Mouse (Mus musculus) forebrain, embryonic 15.5 days (tissue): ENCODE results near the gene Tent5b. TPM values are rescaled to one million over a fixed set of nuclear protein-coding genes. Genes with fewer than 3 reads are reported as not detected.
A peak's percentile ranks its signal among the peaks of the same experiment; 100 is the strongest.

Experiments used
- ATAC-seq: fragments of 200-750 bp; cut with Nextera tagmentation; replicated peaks from 2 replicates; pipeline ENCODE4 v1.8.0; 2017; ENCODE audit warnings: mild to moderate bottlenecking, moderate TSS enrichment, moderate library complexity
- H3K27ac ChIP-seq: fragments of 300-500 bp; sonication (generic); replicated peaks from 2 replicates; pipeline ENCODE4 v1.5.1; 2015; ENCODE audit warnings: mild to moderate bottlenecking, inconsistent platforms
- H3K27me3 ChIP-seq: fragments of 300-500 bp; sonication (generic); 2 replicates; pipeline ENCODE4 v1.6.1; 2015; ENCODE audit warnings: inconsistent platforms
- H3K36me3 ChIP-seq: fragments of 300-500 bp; sonication (generic); 2 replicates; pipeline ENCODE4 v1.6.1; 2015; ENCODE audit warnings: mild to moderate bottlenecking, inconsistent platforms
- H3K4me1 ChIP-seq: fragments of 300-500 bp; sonication (generic); 2 replicates; pipeline ENCODE4 v1.6.1; 2015; ENCODE audit warnings: inconsistent platforms
- H3K4me2 ChIP-seq: fragments of 300-500 bp; sonication (generic); replicated peaks from 2 replicates; pipeline ENCODE4 v1.6.1; 2015; ENCODE audit warnings: mild to moderate bottlenecking, inconsistent platforms
- H3K4me3 ChIP-seq: fragments of 300-500 bp; sonication (generic); 2 replicates; pipeline ENCODE4 v1.5.1; 2015; ENCODE audit warnings: mild to moderate bottlenecking, inconsistent platforms
- H3K9ac ChIP-seq: fragments of 300-500 bp; sonication (generic); replicated peaks from 2 replicates; pipeline ENCODE4 v1.6.1; 2015; ENCODE audit warnings: mild to moderate bottlenecking, inconsistent platforms
- H3K9me3 ChIP-seq: fragments of 300-500 bp; sonication (generic); 2 replicates; pipeline ENCODE4 v1.6.1; 2016; ENCODE audit warnings: inconsistent platforms
- WGBS: fragments of 180-500 bp; shearing (Covaris S2); methylation state at CpG from one replicate; pipeline ENCODE4 v1.1.7; 2015; ENCODE audit warnings: mixed read lengths; 5-methylcytosine and 5-hydroxymethylcytosine counted together
- polyA plus RNA-seq: library from polyadenylated mRNA; unstranded; fragments of >200 nt; fragmentation: Nextera tagmentation; extraction: Ambion mirVana; gene quantifications from 2 replicates; pipeline ENCODE4 v1.2.1, GENCODE M21; 2015

The Tent5b gene
- polyA plus RNA-seq, 1 experiment from 2014 or later, result 0.11 TPM

- no peak overlapping the region for H3K27ac ChIP-seq
- no peaks in the 10 kb centered on the region for H3K36me3 ChIP-seq
- ATAC-seq, result no peak
- H3K4me1 ChIP-seq, result peaks cover 32% of the 10 kb centered on the region
- WGBS, result 20% methylated on average over 10 of the region's 12 CpGs
- no peak overlapping the region for H3K9ac ChIP-seq
- no peaks in the 10 kb centered on the region for H3K9me3 ChIP-seq
- peak overlapping the region; percentile 43 for H3K4me2 ChIP-seq
- H3K27me3 ChIP-seq, result peaks cover 36% of the 10 kb centered on the region
- H3K4me3 ChIP-seq, result peak overlapping the region; percentile 32
These were observed 14.0 kb downstream of the Tent5b start for GRCm38 (mm10) chr4:133493895-133494294.

- ATAC-seq, result peak; percentile 15; the same call in 1 of the 2 replicates
- no peak overlapping the region for H3K27ac ChIP-seq
- H3K9me3 ChIP-seq, result no peaks in the 10 kb centered on the region
- peaks cover 33% of the 10 kb centered on the region for H3K4me1 ChIP-seq
- H3K27me3 ChIP-seq, result peaks cover 42% of the 10 kb centered on the region
- peak overlapping the region; percentile 43 for H3K4me2 ChIP-seq
- 0% methylated on average over 12 of the region's 12 CpGs for WGBS
- H3K4me3 ChIP-seq, result peak overlapping the region; percentile 32
- no peak overlapping the region for H3K9ac ChIP-seq
- H3K36me3 ChIP-seq, result no peaks in the 10 kb centered on the region
These were observed 14.5 kb downstream of the Tent5b start for GRCm38 (mm10) chr4:133494432-133494831.

- Histone ChIP-seq H3K27ac (no peak overlapping the region), H3K9me3 (no peaks in the 10 kb centered on the region), H3K4me2 (no peak overlapping the region), H3K4me3 (no peak overlapping the region), H3K36me3 (no peaks in the 10 kb centered on the region), H3K4me1 (peaks cover 33% of the 10 kb centered on the region), H3K27me3 (peaks cover 46% of the 10 kb centered on the region), H3K9ac (no peak overlapping the region)
- 69% methylated on average over 4 of the region's 4 CpGs for WGBS
- no peak for ATAC-seq
These were observed 14.9 kb downstream of the Tent5b start for GRCm38 (mm10) chr4:133494867-133495266.

GRCm38 (mm10) chr4:133495711-133496110 lies 15.8 kb downstream of the Tent5b start:
- peaks cover 52% of the 10 kb centered on the region for H3K27me3 ChIP-seq
- peak overlapping the region; percentile 9; the same call in 1 of the 2 replicates for H3K4me2 ChIP-seq
- no peak overlapping the region for H3K9ac ChIP-seq
- H3K36me3 ChIP-seq, result no peaks in the 10 kb centered on the region
- no peaks in the 10 kb centered on the region for H3K9me3 ChIP-seq
- no peak overlapping the region for H3K4me3 ChIP-seq
- WGBS, result 24% methylated on average over 7 of the region's 7 CpGs
- no peak overlapping the region for H3K27ac ChIP-seq
- H3K4me1 ChIP-seq, result peaks cover 33% of the 10 kb centered on the region
- no peak for ATAC-seq

GRCm38 (mm10) chr4:133496738-133497445 lies 17.0 kb downstream of the Tent5b start:
- Histone ChIP-seq H3K4me3 (peak overlapping the region; percentile 77), H3K27ac (no peak overlapping the region), H3K4me1 (peaks cover 33% of the 10 kb centered on the region), H3K9me3 (no peaks in the 10 kb centered on the region), H3K27me3 (peaks cover 56% of the 10 kb centered on the region), H3K4me2 (peak overlapping the region; percentile 99), H3K9ac (no peak overlapping the region), H3K36me3 (no peaks in the 10 kb centered on the region)
- no peak for ATAC-seq
- 21% methylated on average over 6 of the region's 6 CpGs for WGBS

- under 1% methylated on average over 68 of the region's 70 CpGs for WGBS
- peaks cover 56% of the 10 kb centered on the region for H3K27me3 ChIP-seq
- ATAC-seq, result peak; percentile 67
- no peaks in the 10 kb centered on the region for H3K9me3 ChIP-seq
- peak overlapping the region; percentile 77 for H3K4me3 ChIP-seq
- H3K36me3 ChIP-seq, result no peaks in the 10 kb centered on the region
- H3K27ac ChIP-seq, result 0 out of 2 replicates have a peak overlapping the region, but pooled peaks have one; percentile 21
- H3K9ac ChIP-seq, result peak overlapping the region; percentile 71
- H3K4me1 ChIP-seq, result peaks cover 33% of the 10 kb centered on the region
- H3K4me2 ChIP-seq, result peak overlapping the region; percentile 99
These were observed 17.7 kb downstream of the Tent5b start for GRCm38 (mm10) chr4:133497461-133498159.

GRCm38 (mm10) chr4:133498160-133498724 lies 18.3 kb downstream of the Tent5b start, which contains the start of gene Trnp1:
TSS of gene Trnp1 (minus strand) at chr4:133498550.
- H3K27me3 ChIP-seq, result peaks cover 56% of the 10 kb centered on the region
- WGBS, result under 1% methylated on average over 49 of the region's 53 CpGs
- H3K9me3 ChIP-seq, result no peaks in the 10 kb centered on the region
- peak within 1 kb of the TSS; percentile 99 for H3K4me2 ChIP-seq
- ATAC-seq, result peak; percentile 89
- H3K4me3 ChIP-seq, result peak within 1 kb of the TSS; percentile 77
- H3K27ac ChIP-seq, result 0 out of 2 replicates have a peak within 1 kb of the TSS, but pooled peaks have one; percentile 21
- H3K9ac ChIP-seq, result peak within 1 kb of the TSS; percentile 71
- no peaks in the 10 kb centered on the region for H3K36me3 ChIP-seq
- peaks cover 33% of the 10 kb centered on the region for H3K4me1 ChIP-seq

- ATAC-seq, result no peak
- 68% methylated on average over 7 of the region's 7 CpGs for WGBS
- Histone ChIP-seq H3K27me3 (peaks cover 36% of the 10 kb centered on the region), H3K9me3 (no peaks in the 10 kb centered on the region), H3K4me3 (no peak overlapping the region), H3K27ac (no peak overlapping the region), H3K4me1 (peaks cover 36% of the 10 kb centered on the region), H3K9ac (no peak overlapping the region), H3K36me3 (no peaks in the 10 kb centered on the region), H3K4me2 (no peak overlapping the region)
These were observed 21.6 kb downstream of the Tent5b start for GRCm38 (mm10) chr4:133501514-133501913.

- peaks cover 16% of the 10 kb centered on the region for H3K27me3 ChIP-seq
These were observed 24.4 kb downstream of the Tent5b start for GRCm38 (mm10) chr4:133504300-133504699.

GRCm38 (mm10) chr4:133504755-133505485 lies 25.0 kb downstream of the Tent5b start:
- Histone ChIP-seq H3K27ac (no peak overlapping the region), H3K36me3 (no peaks in the 10 kb centered on the region), H3K4me3 (no peak overlapping the region), H3K4me1 (peaks cover 26% of the 10 kb centered on the region), H3K4me2 (no peak overlapping the region), H3K9ac (no peak overlapping the region), H3K27me3 (peaks cover 10% of the 10 kb centered on the region), H3K9me3 (no peaks in the 10 kb centered on the region)
- ATAC-seq, result no peak
- 60% methylated on average over 9 of the region's 9 CpGs for WGBS

More at GRCm38 (mm10) chr4:133504300-133504699, 24.4 kb downstream of the Tent5b start:
- 46% methylated on average over 5 of the region's 5 CpGs for WGBS
- Histone ChIP-seq H3K4me1 (peaks cover 24% of the 10 kb centered on the region), H3K9ac (no peak overlapping the region), H3K36me3 (no peaks in the 10 kb centered on the region), H3K27ac (no peak overlapping the region), H3K9me3 (no peaks in the 10 kb centered on the region), H3K4me2 (no peak overlapping the region), H3K4me3 (no peak overlapping the region)
- ATAC-seq, result no peak

- Histone ChIP-seq H3K27ac (no peak overlapping the region), H3K27me3 (peaks cover under 1% of the 10 kb centered on the region)
- 76% methylated on average over 5 of the region's 5 CpGs for WGBS
These were observed 26.6 kb downstream of the Tent5b start for GRCm38 (mm10) chr4:133506573-133506972.

More at GRCm38 (mm10) chr4:133506573-133506972, 26.6 kb downstream of the Tent5b start:
- Histone ChIP-seq H3K9ac (no peak overlapping the region), H3K36me3 (no peaks in the 10 kb centered on the region), H3K4me2 (no peak overlapping the region), H3K9me3 (no peaks in the 10 kb centered on the region), H3K4me3 (no peak overlapping the region), H3K4me1 (peaks cover 26% of the 10 kb centered on the region)
- ATAC-seq, result no peak
